Mouse (Mus musculus): ENCODE results near the gene Gm29094.
"Not testable (repeated sequence)": the region's sequence is repeated elsewhere in the genome, so short reads cannot be mapped to it uniquely, and the experiment has no call there.

Gene Gm29094

DNA sequence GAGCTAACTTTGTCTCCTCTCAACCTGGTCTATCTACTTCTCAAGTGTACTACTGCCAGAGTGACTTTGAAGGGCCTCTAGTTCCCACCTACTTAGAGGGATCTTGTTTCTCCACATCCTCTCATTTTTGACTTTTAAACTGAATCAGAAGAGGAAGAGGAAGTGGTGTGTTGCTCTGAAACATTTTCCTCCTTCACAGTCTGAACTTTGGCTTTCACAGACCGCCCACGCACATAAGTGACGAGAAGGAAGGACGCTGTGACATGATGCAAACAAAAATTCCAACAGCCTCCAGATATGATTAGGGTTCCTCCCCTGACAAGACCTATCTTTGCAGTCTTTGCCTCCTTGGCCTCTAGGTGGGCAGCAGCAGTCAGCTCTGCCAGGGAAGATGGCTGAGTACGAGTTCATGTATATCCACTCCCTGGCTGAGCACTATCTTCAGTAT lies at the start of gene Gm29094, which contains the start of gene Bcl2a1b:
Gm29094 (plus strand) TSS at position 411 of the 448 bp plus-strand sequence.
Bcl2a1b (plus strand) TSS at position 241 of the 448 bp plus-strand sequence.
- DNase-seq (ENCODE audit: low spot score): peak; percentile 45

DNA sequence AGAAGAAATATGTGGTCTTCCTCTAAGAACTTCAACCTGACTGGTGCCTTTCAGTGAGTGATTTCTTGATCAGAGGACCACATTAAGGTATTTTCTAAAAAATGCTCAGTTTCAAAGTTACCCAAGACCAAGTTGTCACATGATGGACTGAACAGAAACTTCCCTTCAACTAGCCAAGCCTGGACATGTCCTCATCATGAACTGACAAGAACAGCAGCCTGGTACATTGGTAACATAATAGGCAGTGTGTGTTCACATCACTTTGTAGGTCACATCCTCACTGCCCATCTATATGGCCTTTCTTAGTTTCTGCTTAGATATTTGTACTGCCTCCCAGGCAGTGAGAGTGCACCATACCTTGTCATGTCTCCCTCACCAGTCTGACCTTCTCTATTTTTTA lies 26.6 kb upstream of the Gm29094 start:
- DNase-seq (ENCODE audit: low spot score): not testable (repeated sequence)

DNA sequence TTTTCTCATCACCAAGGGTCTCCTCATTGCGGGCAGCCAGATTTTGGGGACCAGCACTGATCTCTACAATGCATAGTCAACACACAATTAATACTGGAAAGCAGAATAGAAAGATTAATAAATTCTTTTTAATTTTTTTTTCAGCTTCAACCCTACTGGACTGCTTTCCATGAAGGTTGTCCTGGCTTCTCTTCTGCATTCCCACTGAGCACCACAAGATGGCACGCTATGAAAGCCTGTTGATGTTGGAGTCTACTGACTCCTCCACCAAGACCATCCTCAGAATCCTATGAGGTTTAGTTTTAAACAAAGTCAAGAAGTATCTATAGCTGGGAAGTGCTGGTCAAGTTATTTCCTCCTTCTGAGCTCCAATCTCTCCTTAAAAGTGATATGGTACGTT lies 20.3 kb upstream of the Gm29094 start:
- peak; percentile 7 for DNase-seq (ENCODE audit: low spot score)

DNA sequence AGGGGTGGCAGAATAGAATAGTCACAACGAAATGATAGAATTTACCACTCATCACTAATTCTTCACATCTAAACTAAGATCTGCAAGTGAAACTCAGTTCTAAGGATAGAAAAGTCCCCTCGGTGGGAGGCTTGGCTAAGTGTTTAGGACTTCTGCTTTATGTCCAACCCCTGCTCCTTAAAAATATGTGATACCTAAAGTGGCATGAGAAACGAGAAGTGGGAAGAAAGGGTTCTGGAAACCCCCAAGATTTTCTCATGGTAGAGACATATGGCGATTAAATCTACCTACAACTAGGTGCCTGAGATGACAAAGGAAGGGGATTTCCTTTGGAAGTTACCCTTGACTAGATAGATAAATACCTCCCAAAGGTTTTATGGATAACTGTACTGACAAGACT lies 19.7 kb upstream of the Gm29094 start:
- DNase-seq (ENCODE audit: low spot score): not testable (repeated sequence)

DNA sequence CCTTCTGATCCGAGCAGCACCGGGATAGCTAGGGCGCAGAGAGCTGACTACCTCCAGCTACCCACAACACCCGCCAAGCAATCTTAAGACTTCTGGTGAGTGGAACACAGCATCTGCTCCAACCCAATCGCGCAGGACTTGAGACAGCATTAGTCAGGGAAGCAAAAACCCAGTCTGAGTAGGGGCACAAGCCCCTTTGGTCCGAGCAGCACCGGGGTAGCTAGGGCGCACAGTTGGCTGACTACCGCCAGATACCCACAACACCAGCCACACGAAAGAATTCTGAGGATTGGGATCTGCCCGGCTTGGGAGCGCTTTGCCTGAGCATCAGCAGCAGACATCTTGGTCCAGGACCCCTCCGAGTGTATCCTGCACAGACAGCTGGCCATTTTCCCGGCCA lies 12.2 kb upstream of the Gm29094 start:
- DNase-seq (ENCODE audit: low spot score): not testable (repeated sequence)

DNA sequence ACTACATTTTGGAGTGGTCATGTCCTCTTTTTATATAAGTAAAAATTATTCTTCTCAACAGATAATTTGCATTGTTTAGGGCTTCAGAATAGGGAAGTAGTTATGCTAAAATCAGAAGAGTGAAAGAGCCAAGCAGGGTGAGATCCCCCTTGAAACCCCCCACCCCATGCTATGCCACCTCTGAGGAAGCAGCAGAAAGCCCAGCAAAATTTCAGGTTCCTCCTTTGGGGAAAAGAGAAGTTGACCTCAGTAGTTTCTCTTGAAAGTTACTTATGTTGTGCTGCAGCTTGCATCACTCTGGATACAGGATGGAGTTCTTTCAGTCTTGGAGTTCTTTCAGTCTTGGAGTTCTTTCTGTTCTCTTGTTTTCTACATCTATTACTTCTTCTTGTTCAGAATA lies 3.7 kb upstream of the Gm29094 start:
- DNase-seq (ENCODE audit: low spot score): not testable (repeated sequence)

DNA sequence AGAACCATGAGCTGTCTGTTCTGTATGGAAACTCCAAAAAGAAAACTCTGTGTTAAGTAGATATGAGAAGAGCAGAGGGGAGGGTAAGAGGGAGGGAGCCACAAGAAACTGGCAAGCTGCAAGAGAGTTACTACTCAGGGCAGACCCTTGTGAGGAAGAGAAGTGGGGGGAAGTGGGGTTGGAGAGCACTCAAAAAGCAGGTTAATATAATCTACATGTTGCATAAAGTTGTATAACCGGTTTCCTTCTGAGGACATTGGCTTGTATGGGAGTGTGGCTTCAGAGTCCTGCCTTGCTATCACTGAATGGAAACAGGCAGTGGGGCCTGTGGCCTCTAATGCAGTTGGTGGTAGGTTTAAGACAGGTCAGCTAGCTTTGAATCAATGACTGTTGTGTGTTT lies 1.7 kb upstream of the Gm29094 start:
- DNase-seq (ENCODE audit: low spot score): not testable (repeated sequence)

DNA sequence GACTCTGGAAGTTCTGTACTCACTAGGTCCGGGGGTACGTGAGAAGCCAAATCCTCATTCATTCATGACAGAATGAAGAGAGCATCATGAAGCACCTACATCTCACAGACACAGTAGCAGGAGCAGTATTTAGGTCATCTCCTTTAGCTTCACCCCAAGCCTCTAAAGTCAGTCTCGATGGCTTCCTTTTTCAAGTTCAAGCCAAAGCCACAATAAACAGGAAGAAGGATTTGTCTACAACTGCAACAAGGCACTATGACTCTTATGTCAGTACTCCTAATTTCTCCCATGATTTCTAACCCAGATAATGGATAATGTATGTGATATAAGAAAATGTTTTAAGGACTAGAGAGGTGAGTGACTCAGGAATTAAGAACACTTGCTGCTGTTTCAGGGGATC lies 830 bp upstream of the Gm29094 start:
- DNase-seq (ENCODE audit: low spot score): not testable (repeated sequence)

DNA sequence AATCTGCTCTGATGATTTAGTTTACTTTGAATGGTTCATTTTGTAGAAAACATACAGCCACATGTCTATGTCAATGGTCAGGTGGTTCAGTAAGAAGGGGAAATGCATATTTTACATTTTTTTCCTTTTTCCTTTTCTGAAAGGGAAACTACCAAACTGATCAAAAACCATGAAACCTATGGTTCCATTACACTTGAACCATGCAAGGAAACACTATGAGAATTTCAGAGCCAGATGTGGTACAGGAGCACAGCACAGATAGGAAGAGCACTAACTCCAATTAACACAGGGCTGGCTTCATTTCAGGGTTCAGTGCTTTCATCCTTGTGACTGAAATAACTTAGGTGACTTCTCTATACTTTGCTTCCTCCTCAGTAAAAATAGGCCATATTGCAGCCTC lies 3.1 kb downstream of the Gm29094 start:
- not testable (repeated sequence) for DNase-seq (ENCODE audit: low spot score)

DNA sequence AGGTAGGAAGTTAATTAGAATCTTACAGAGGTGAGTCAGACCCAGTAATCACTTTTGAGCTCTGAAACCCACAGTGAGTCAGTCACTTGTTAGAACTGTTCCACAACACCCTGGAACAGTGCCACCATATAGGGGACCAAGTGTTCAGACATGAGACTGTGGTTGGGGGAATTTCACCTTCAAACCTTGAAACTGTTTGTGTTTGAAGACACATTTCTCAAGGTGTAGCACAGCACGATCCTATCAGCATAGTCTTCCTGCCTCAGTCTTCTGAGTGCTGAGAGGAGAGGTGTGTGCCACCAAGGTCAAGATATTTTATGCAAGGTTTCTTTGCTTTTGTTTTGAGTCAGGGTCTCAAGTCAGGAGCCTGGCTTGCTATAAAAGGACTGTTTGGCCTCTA lies 9.8 kb downstream of the Gm29094 start:
- DNase-seq (ENCODE audit: low spot score): not testable (repeated sequence)

DNA sequence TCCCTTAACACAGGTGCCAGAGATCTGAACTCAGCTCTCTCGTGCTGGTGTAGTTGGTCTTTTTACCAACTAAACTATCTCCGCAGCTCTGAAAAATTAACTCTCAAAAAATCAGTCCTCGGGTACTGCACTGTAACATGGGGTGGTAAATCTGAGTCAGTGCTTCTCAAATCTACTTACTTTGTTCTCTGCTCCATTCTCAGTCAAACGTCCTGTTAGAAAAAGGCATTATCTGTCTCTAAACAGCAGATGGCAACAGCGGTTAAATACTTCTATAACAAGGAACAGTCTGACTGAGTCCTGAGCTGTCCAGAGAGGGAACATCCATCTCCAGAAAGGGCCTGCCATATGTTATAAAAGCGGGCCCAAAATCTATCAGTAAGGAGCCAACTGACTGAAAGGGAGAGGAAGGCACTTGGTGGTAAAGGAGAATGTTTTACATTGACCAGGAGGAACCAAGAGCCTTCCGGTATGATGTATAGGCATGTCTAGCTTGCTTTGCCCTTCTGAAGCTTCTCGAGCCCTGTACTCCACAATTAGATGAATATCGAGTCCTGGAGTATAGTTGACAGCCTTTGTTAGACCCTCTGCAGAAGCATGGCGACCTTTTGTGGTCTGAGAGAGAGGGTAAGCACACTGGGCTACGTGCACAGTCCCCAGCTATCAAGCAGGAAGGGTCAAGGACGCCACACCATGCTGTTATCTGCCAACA lies 11.3 kb downstream of the Gm29094 start, which contains the start of gene Mthfs:
Mthfs (plus strand) TSS at position 324 of the 712 bp plus-strand sequence.
- not testable (repeated sequence) for DNase-seq (ENCODE audit: low spot score)

DNA sequence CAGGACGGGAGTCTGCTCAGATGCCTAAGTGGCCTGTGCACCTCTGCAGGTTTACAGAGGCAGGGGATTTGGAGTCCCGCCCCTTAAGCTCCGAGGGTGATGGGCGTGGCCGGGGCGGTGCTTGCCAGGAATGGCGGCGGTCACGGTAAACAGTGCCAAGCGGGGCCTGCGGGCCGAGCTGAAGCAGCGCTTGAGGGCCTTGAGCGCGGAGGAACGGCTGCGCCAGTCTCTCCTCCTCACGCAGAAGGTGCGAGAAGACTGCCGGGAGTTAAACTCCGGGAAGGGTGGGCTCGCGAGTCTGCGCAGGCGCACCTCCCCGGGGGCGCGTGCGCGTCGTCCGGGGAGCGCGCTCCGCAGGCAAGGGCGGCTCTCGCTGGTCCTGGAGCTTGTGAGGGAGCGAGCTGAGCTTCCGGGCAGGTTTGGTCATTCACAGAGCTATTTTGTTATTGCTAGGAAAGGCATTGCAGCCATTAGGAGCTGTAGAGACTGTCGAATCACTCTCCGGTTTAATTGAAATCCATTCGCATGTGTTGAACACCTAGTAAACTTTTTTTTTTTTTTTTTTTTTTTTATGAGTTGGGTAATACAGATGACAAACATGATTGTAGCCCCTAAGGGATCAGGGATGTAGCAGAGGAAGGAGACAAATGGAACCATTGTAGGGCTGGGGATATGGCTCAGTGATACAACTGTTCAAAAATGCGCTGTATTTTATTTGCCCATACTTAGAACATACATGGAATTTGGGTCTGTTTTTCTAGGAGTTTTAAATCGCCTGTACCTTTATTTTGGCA lies 12.1 kb downstream of the Gm29094 start:
- DNase-seq (ENCODE audit: low spot score): peak; percentile 47

DNA sequence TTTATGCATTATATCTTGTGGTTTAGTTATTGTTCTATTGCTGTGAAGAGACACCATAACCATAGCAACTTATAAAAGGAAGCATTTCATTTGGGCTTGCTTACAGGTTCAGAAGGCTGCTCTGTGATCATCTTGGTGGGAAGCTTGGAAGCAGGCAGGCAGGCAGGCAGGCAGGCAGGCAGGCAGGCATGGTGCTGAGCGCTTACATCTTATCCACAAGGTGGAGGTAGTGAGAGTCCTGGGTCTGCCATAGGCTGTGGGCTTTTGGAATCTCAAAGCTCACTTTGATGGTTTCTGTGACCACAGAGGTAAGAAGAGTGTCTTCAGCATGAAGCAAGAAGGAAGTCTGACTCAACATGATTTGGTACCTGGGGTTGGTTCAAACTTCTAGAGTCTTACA lies 13.2 kb downstream of the Gm29094 start:
- DNase-seq (ENCODE audit: low spot score): not testable (repeated sequence)

DNA sequence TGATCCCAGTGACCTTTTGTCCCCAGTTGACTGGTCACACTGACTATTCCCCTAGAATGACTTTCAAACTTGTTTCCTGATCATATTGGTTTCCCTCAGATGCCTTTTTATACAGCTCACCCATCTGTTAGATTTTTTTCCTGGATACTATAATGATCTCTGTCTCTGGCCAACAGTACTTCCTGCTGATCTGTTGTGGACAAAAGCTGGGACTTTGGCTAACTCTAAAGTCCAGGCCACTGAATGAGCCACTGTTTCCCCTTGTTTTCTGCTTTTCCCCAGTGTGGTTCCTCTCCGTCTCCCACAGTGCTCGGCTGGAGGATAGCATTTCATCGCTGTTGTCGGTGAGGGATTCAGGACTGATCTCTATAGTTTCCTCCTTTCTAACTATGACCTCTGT lies 19.0 kb downstream of the Gm29094 start:
- not testable (repeated sequence) for DNase-seq (ENCODE audit: low spot score)

DNA sequence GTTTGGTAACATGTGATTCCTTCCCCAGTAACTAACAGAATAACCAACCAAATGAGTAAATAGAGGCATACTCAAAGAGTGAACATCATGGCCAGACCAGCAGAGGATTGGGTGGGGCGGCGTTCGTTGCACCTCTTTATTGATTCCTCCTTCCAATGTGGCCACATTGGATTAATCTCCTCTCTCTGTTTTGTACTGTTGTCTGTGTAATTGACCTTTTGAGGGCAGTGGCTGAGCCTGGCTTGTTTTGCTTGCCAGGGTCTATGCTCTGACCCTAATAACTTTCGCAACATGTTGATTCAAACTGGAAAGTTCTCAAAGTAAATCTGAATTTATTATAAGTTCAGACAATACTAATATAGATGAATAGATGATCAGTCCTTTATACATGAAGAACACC lies 20.5 kb downstream of the Gm29094 start:
- not testable (repeated sequence) for DNase-seq (ENCODE audit: low spot score)

DNA sequence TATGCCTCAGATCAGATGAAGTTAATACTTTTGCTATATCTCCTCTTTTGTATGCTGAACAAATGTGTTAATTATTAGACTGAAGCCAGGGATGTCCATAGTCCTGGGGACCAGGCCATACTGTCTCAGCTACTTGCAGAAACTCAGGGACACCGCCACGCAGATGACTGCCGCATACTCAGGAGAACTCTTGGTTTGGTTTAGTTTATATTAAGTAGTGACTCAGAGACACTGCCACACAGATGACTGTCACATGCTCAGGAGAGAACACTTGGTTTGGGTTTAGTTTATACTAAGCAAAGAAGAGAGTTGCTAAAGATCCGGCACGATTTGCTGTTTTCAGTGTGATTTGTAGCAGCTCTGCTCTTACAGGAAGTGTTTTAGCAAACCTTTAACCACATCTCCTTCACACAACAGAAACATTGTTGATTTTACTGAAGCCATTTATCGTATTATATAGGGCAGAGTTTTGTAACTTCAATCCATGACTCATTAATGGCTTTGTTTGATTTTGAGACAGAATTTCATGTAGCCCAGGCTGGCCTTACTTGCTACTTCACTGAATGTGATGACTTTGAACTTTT lies 21.6 kb downstream of the Gm29094 start:
- not testable (repeated sequence) for DNase-seq (ENCODE audit: low spot score)

DNA sequence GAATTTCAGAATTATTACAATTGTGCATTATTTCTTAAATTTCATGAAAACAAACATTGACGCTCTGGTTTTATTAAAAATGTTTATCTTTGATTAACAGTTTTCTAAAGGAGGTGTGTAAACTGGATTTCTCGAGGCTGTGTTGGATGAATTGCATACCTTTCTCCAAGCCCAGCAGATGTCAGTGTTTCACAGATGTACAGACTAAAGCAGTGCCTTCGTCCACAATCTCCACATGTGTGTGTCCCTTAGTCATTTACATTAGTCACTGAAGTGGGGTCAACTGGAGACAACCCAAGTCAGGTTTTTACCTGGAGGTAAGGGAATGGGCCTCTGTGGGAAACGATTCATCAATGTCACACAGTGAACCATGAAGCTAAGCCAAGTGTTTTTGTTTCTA lies 26.9 kb downstream of the Gm29094 start:
- no peak for DNase-seq (ENCODE audit: low spot score)

DNA sequence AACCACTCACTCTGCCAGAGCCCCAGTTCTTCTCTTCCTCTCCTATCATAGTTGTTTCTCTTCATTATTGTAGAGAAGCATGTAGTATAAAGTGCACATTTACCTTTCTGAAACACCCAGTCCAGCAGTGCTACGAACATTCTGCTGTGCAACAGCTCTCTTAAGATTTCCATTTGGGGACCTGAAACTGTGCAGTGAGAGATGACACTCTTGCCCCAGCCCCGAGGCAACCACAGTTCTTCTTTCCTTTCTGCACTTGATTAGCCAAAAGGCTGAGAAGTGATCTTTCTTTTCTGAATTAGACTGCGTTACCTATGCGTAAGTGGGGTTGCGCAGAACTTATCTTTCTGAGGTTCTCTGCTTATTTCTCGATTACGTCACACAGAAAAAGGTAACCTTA lies 28.9 kb downstream of the Gm29094 start:
- no peak for DNase-seq (ENCODE audit: low spot score)

DNA sequence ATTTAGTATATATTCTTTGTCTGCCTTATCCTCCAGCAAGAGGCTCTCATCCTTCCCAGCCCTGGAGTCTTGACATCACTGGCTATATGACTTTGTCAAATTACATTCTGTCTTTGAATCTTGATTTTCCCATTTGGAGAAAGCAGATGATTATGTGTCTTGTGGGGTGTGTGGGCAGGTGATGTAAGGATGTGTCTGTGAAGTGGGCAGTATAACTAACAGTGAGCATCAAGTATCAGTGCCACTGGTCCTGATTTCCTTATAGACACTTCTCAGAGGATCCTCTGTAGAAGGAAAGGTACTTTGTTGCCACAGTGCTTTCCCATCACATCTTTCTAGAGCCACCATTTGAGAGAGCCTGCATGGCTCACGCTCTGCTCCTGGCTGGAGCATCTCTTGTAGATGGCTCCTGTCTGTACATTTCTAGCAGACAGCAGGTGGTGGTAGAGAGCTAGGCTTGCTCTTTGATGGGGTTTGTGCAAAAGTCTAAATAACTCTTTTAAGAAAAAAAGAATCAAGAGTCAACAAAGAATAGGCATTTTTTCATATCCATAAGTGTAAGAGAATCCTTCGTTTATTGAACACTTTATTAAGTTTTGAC lies 31.8 kb downstream of the Gm29094 start:
- not testable (repeated sequence) for DNase-seq (ENCODE audit: low spot score)

DNA sequence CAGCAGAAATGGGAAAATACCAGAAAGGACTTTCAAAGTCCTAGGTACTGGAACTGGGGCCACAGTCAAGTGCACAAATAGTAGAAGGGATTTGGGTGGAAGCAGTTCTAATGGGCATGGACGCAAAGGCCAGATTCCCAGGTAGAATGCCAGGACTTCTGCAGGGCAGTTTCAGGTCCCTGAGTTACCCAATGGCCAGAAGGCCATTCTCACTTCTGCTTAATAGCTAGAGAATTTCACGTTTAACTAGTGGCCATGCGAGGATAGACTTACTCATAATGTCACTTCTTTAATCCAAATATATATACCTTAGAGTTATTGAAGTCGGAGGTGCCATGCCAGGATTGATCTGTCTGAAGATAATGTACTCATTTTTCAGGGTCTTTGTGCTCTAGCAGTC lies 38.0 kb downstream of the Gm29094 start:
- DNase-seq (ENCODE audit: low spot score): not testable (repeated sequence)

DNA sequence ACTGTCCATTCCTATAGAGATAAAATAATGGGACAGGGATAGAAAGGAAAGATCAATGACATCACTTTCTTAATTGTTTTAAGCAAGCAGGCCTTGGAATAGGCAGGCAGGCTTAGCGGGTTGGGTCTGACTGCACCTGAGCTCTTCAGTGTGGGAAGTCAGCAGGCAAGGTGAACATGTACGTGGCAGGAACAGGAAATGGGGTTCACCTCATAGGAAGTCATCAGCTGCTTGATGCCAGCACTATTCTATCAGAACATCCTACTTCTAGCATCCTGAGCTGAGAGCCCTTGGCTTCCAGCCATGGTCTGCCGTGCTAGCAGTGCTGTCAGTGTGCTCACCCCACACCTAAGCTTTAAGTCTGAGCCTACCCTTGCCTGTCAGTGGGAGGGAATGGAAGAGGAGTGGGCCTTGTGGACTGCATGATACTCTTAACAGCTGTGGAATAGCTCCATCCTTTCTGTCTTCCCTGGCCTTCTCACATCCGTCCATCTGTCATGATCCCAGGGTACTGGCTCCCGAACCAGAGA lies 39.9 kb downstream of the Gm29094 start:
- not testable (repeated sequence) for DNase-seq (ENCODE audit: low spot score)

DNA sequence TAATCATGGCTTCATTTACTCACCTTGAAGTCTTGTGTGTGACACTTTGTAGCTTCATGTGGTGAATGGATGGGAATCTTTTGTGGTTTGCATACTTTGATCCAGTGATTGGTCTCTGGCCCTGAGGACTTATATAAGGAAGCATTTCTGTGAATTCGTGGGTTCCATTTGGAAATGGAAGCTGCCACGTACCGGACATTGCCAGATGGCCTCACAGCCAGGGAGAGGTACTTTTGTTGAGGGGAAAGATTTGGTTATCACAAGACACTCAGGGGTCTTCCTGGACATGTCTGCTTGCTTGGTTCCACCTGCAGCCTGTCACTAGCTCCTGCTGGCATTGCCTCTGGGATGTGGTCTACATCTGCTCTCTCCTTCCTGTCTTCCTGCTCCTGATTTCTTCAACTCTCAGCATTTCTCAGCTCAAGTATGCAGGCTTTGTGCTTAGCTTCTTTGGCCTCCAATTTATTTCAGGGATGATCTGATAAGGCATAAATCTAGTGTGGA lies 41.4 kb downstream of the Gm29094 start:
- DNase-seq (ENCODE audit: low spot score): not testable (repeated sequence)

All from spleen, adult 12 weeks (tissue).